Mouse (Mus musculus) C2C12 (cell line): ENCODE measurements around the gene Tmem131.

Experiments
- CEBPB ChIP-seq: IDR thresholded peaks from one replicate; pipeline ENCODE4 v1.6.1; 2011; ENCODE audit warnings: low read depth, mild to moderate bottlenecking, control low read depth, moderate library complexity
- CTCF ChIP-seq: IDR thresholded peaks from one replicate; pipeline ENCODE4 v1.5.1; 2011; ENCODE audit not compliant: control insufficient read depth, insufficient read depth, insufficient read length
- MAX ChIP-seq: IDR thresholded peaks from one replicate; pipeline ENCODE4 v1.6.1; 2011; ENCODE audit warnings: mild to moderate bottlenecking, control low read depth
- MYOD1 ChIP-seq: IDR thresholded peaks from one replicate; pipeline ENCODE4 v1.6.1; 2011; ENCODE audit warnings: low read depth; ENCODE audit not compliant: control insufficient read depth, insufficient read length
- USF1 ChIP-seq: IDR thresholded peaks from one replicate; pipeline ENCODE4 v1.6.1; 2011; ENCODE audit warnings: low read depth, mild to moderate bottlenecking, control low read depth, moderate library complexity

GRCm38 (mm10) chr1:36830913-36831866 is 112.3 kb downstream of the Tmem131 start:
- TF ChIP-seq CTCF: no peak
- TF ChIP-seq CEBPB: no peak
- no peak for TF ChIP-seq USF1
- TF ChIP-seq MYOD1: no peak
- TF ChIP-seq MAX: no peak
